Mouse (Mus musculus) embryonic fibroblast, embryonic 13.5 days (primary cell): ENCODE measurements around the gene Avil.
"Not testable (repeated sequence)": the region's sequence is repeated elsewhere in the genome, so short reads cannot be mapped to it uniquely, and the experiment has no call there.

Experiments used
- CTCF ChIP-seq: IDR thresholded peaks from 2 replicates; pipeline ENCODE4 v1.5.1; 2011; ENCODE audit warnings: mild to moderate bottlenecking, control low read depth, low read length, moderate library complexity, borderline replicate concordance; ENCODE audit not compliant: insufficient read depth
- POLR2A ChIP-seq: IDR thresholded peaks from 2 replicates; pipeline ENCODE4 v1.6.1; 2011; ENCODE audit warnings: low read depth, mild to moderate bottlenecking, control low read depth, low read length, moderate library complexity

DNA sequence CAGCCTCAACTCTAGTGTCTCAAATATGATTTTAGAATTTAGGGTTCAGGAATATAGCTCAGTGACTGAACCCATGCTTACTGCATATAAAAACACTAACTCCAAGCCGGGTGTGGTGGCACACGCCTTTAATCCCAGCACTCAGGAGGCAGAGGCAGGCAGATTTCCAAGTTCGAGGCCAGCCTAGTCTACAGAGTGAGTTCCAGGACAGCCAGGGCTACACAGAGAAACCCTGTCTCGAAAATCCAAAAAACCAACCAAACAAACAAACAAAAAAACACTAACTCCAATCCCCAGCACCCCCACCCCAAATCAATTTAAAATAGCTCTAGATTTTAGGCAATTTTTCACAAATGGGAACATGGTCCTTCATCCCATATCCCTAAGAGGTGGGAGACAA, 61.6 kb downstream of the Avil start:
- TF ChIP-seq CTCF, POLR2A: not testable (repeated sequence)
